Mouse (Mus musculus) midbrain, embryonic 16.5 days (tissue): ENCODE data around the gene Hbs1l. TPM values are rescaled to one million over a fixed set of nuclear protein-coding genes. Genes with fewer than 3 reads are reported as not detected.

Experiments used
- ATAC-seq: fragments of 200-750 bp; cut with Nextera tagmentation; 2 replicates; pipeline ENCODE4 v1.8.0; 2017; ENCODE audit warnings: moderate TSS enrichment
- H3K27ac ChIP-seq: fragments of 300-500 bp; sonication (generic); 2 replicates; pipeline ENCODE4 v1.5.1; 2014; ENCODE audit warnings: mild to moderate bottlenecking, low read length, mixed read lengths
- H3K27me3 ChIP-seq: fragments of 300-500 bp; sonication (generic); 2 replicates; pipeline ENCODE4 v1.6.1; 2014; ENCODE audit warnings: low read depth, low read length, mixed read lengths; ENCODE audit not compliant: control insufficient read depth, insufficient read depth
- H3K36me3 ChIP-seq: fragments of 300-500 bp; sonication (generic); 2 replicates; pipeline ENCODE4 v1.6.1; 2014; ENCODE audit warnings: mild to moderate bottlenecking, low read length, moderate library complexity, mixed read lengths; ENCODE audit not compliant: control insufficient read depth, insufficient read depth
- H3K4me1 ChIP-seq: fragments of 300-500 bp; sonication (generic); 2 replicates; pipeline ENCODE4 v1.6.1; 2014; ENCODE audit warnings: mild to moderate bottlenecking, low read length, mixed read lengths; ENCODE audit not compliant: control insufficient read depth, insufficient read depth
- H3K4me2 ChIP-seq: fragments of 300-500 bp; sonication (generic); 2 replicates; pipeline ENCODE4 v1.6.1; 2014; ENCODE audit warnings: mild to moderate bottlenecking, low read length, mixed read lengths
- H3K4me3 ChIP-seq: fragments of 300-500 bp; sonication (generic); 2 replicates; pipeline ENCODE4 v1.5.1; 2014; ENCODE audit warnings: low read depth, mild to moderate bottlenecking, low read length, moderate library complexity, mixed read lengths
- H3K9ac ChIP-seq: fragments of 300-500 bp; sonication (generic); 2 replicates; pipeline ENCODE4 v1.6.1; 2014; ENCODE audit warnings: low read depth, low read length, mixed read lengths
- H3K9me3 ChIP-seq: fragments of 300-500 bp; sonication (generic); replicated peaks from 2 replicates; pipeline ENCODE4 v1.6.1; 2014; ENCODE audit warnings: mild to moderate bottlenecking, low read length, mixed read lengths; ENCODE audit not compliant: control insufficient read depth, poor library complexity, severe bottlenecking
- WGBS: fragments of 180-500 bp; shearing (Covaris S2); extraction: QIAGEN DNeasy Blood & Tissue Kit; methylation state at CpG from one replicate; pipeline ENCODE4 v1.1.7; 2014; 5-methylcytosine and 5-hydroxymethylcytosine counted together
- polyA plus RNA-seq: library from polyadenylated mRNA; unstranded; fragments of >200 nt; fragmentation: Nextera tagmentation; extraction: Ambion mirVana; gene quantifications from 2 replicates; pipeline ENCODE4 v1.2.1, GENCODE M21; 2015

Hbs1l gene
- polyA plus RNA-seq, 1 experiment from 2014 or later: 89.3 TPM

DNA sequence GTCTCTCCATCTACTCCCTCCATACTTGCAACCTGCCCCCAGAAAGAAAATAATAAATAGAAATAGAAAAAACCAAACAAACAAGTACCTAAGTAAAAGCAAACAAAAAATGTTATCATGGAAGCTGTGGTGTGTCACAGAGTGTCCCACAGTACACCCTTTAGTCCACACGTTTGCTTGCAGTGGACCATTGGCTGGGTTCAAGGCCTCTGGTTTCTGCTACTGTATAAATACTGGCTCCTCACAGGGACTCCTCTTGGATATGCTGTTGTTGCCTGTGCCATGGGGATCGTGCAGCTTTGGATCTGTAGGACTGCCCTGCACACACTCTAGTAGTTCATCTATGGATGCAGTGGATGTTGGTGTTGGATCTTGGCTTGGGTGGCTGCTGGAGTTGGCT is 54.2 kb downstream of the Hbs1l start:
- Histone ChIP-seq H3K27me3 (no peaks in the 10 kb centered on the region), H3K36me3 (peaks cover 20% of the 10 kb centered on the region), H3K4me2 (no peak overlapping the region), H3K4me1 (no peaks in the 10 kb centered on the region), H3K9ac (no peak overlapping the region), H3K9me3 (no peaks in the 10 kb centered on the region), H3K27ac (no peak overlapping the region), H3K4me3 (no peak overlapping the region)
- 93% methylated on average over 2 of the region's 2 CpGs for WGBS
- no peak for ATAC-seq

- Histone ChIP-seq H3K27me3 (no peaks in the 10 kb centered on the region), H3K9ac (no peak overlapping the region), H3K36me3 (peaks cover 21% of the 10 kb centered on the region), H3K4me3 (no peak overlapping the region), H3K4me2 (no peak overlapping the region), H3K9me3 (no peaks in the 10 kb centered on the region), H3K4me1 (no peaks in the 10 kb centered on the region), H3K27ac (no peak overlapping the region)
- no peak for ATAC-seq
- WGBS: 93% methylated on average over 11 of the region's 11 CpGs
These were observed 55.0 kb downstream of the Hbs1l start for GRCm38 (mm10) chr10:21350531-21351515.

- H3K36me3 ChIP-seq: peaks cover 28% of the 10 kb centered on the region
- H3K9ac ChIP-seq: no peak overlapping the region
- H3K27me3 ChIP-seq: no peaks in the 10 kb centered on the region
- no peak overlapping the region for H3K27ac ChIP-seq
- H3K9me3 ChIP-seq: no peaks in the 10 kb centered on the region
- WGBS: 49% methylated on average over 12 of the region's 12 CpGs
- ATAC-seq: no peak
- H3K4me2 ChIP-seq: no peak overlapping the region
- no peaks in the 10 kb centered on the region for H3K4me1 ChIP-seq
- H3K4me3 ChIP-seq: no peak overlapping the region
These were observed 56.0 kb downstream of the Hbs1l start for GRCm38 (mm10) chr10:21351766-21352165.

DNA sequence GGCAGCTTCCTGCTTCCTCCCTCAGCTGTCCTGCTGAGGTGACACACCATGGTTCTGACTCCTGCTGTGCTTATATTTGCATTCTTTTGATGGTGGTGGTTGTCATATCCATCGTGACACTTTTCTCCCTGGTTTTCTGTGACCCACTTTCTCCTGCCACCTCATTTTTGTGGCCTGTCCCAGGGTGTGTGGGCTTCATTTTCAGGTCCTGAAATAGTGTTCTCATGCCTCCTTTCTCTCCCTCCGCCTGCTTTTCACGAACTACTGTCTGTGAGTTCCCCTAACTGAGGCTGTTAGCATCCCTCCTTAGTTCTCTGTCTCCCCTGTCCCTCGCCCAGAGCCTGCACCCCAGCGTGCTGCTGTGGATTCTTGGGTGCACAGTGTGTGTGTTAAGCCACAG is 58.1 kb downstream of the Hbs1l start:
- Histone ChIP-seq H3K4me1 (no peaks in the 10 kb centered on the region), H3K27me3 (no peaks in the 10 kb centered on the region), H3K27ac (no peak overlapping the region), H3K9me3 (no peaks in the 10 kb centered on the region), H3K36me3 (peaks cover 23% of the 10 kb centered on the region), H3K4me3 (no peak overlapping the region), H3K9ac (no peak overlapping the region), H3K4me2 (no peak overlapping the region)
- WGBS: 70% methylated on average over 5 of the region's 5 CpGs
- no peak for ATAC-seq

DNA sequence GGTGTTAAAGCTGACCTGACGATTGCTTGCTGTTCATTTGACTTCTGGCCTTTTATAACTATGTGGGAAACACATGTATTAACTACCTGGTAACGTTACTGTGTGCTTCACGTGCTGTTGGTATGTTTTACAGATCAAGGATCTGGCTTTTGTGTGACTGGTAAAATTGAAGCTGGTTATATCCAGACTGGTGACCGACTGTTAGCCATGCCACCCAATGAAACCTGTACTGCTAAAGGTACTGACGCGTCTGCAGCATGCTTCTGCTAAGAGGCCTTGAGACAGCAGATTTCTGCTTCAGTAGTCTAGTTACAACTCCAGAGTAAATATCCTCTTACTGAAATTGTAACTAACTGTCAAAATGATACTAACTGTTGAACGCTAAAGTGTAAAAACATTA is 58.7 kb downstream of the Hbs1l start:
- H3K9ac ChIP-seq: no peak overlapping the region
- no peak overlapping the region for H3K4me3 ChIP-seq
- peaks cover 26% of the 10 kb centered on the region for H3K36me3 ChIP-seq
- no peaks in the 10 kb centered on the region for H3K4me1 ChIP-seq
- no peaks in the 10 kb centered on the region for H3K9me3 ChIP-seq
- no peak for ATAC-seq
- no peak overlapping the region for H3K4me2 ChIP-seq
- no peak overlapping the region for H3K27ac ChIP-seq
- no peaks in the 10 kb centered on the region for H3K27me3 ChIP-seq
- WGBS: 94% methylated on average over 7 of the region's 7 CpGs

GRCm38 (mm10) chr10:21357986-21358385 is 62.2 kb downstream of the Hbs1l start:
- Histone ChIP-seq H3K4me1 (no peaks in the 10 kb centered on the region), H3K27ac (no peak overlapping the region), H3K9ac (no peak overlapping the region), H3K4me2 (no peak overlapping the region), H3K27me3 (no peaks in the 10 kb centered on the region), H3K9me3 (no peaks in the 10 kb centered on the region), H3K4me3 (no peak overlapping the region), H3K36me3 (peaks cover 19% of the 10 kb centered on the region)
- ATAC-seq: no peak
- WGBS: 92% methylated on average over 8 of the region's 8 CpGs

DNA sequence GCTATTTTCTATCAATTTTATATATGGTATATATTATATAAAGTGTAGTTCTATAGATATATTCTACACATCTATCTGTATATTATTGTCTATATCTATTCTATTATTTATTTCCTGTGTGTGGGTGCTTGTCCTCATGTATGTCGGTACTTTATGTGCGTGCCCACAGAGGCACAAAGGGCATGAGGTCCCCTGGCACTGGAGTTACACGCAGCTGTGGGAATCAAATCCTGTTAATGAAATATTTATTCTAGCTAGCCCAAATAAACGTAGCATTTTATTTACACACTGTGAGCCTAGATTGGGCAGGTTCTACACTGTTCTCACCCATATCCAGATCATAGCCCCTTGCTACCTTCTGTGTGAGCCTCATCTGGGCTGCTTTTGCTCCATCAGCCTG is 63.3 kb downstream of the Hbs1l start:
- H3K9ac ChIP-seq: no peak overlapping the region
- no peaks in the 10 kb centered on the region for H3K9me3 ChIP-seq
- H3K27me3 ChIP-seq: no peaks in the 10 kb centered on the region
- H3K36me3 ChIP-seq: peaks cover 18% of the 10 kb centered on the region
- 93% methylated on average over 4 of the region's 4 CpGs for WGBS
- no peaks in the 10 kb centered on the region for H3K4me1 ChIP-seq
- no peak overlapping the region for H3K4me2 ChIP-seq
- H3K27ac ChIP-seq: no peak overlapping the region
- H3K4me3 ChIP-seq: no peak overlapping the region
- ATAC-seq: no peak

- Histone ChIP-seq H3K4me3 (no peak overlapping the region), H3K4me2 (no peak overlapping the region), H3K9me3 (no peaks in the 10 kb centered on the region), H3K36me3 (peaks cover 6% of the 10 kb centered on the region; the same call in 1 of the 2 replicates), H3K27ac (no peak overlapping the region), H3K27me3 (no peaks in the 10 kb centered on the region), H3K4me1 (no peaks in the 10 kb centered on the region), H3K9ac (no peak overlapping the region)
- ATAC-seq: no peak
- 92% methylated on average over 7 of the region's 7 CpGs for WGBS
These were observed 66.1 kb downstream of the Hbs1l start for GRCm38 (mm10) chr10:21361871-21362270.

DNA sequence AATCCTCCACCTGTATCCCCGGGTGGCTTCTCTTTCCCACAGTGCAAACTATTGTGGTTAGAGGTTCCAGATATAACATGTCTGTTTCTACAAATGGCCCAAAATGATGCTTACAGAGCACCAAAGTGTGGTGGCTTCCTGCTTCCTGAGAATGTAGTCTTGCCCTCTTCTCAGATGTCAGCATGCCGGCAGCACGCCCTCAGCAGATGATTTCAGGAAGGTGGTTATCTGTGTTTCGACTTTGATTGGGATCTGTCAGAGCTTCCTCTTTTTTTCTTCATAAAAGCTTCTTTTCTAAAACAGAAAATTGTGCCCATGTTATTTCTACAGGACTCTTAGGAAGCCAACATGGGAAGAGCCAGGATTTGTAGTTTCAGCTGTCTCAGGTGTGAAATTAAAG is 67.5 kb downstream of the Hbs1l start:
- ATAC-seq: no peak
- WGBS: 93% methylated on average over 4 of the region's 4 CpGs

More for the DNA sequence above, 67.5 kb downstream of the Hbs1l start:
- Histone ChIP-seq H3K9ac (no peak overlapping the region), H3K27ac (no peak overlapping the region), H3K36me3 (peaks cover 8% of the 10 kb centered on the region; the same call in 1 of the 2 replicates), H3K27me3 (no peaks in the 10 kb centered on the region), H3K9me3 (no peaks in the 10 kb centered on the region), H3K4me2 (no peak overlapping the region), H3K4me1 (no peaks in the 10 kb centered on the region), H3K4me3 (no peak overlapping the region)
